Mouse (Mus musculus): ENCODE data around the gene Gm34653. TPM values are rescaled to one million over a fixed set of nuclear protein-coding genes. Genes with fewer than 3 reads are reported as not detected.

The Gm34653 gene
- total RNA-seq, 2 experiments from 2014 or later: 0.17 TPM; not detected in 1

DNA sequence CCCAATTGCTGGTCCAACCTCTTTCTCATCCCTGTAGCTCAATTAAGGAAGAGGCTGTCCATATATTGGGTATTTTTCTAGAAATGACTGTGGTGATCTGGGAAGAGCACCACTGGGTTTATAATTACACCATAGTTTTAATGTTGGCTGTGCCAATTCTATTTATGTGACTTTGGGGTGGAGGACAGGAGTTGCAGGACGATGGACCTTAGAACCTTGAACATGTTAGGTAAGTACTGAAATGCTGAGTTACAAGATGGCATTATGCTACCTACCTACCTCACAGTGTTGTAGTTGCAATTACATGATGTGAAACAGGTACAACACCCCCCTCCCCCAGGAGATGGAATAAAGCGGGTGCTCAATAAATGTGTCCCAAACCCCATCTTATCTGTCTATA, 50.0 kb downstream of the Gm34653 start:
- DNase-seq (ENCODE audit: low spot score in 2 of 2): no peak

- no peak for DNase-seq (ENCODE audit: low spot score in 2 of 2)
These were observed 50.4 kb downstream of the Gm34653 start for GRCm38 (mm10) chr2:34883190-34883589.

- no peak for DNase-seq (ENCODE audit: low spot score in 2 of 2)
These were observed 51.4 kb downstream of the Gm34653 start for GRCm38 (mm10) chr2:34884186-34884585.

Other genes starting within 250 kb of the Gm34653 start
- 10 to 100 TPM; 51.0 to 54.4 TPM for gene Gapvd1, start 77.8 kb upstream of the Gm34653 start, total RNA-seq (2021)
- 100 to 1,000 TPM; 303 to 318 TPM for gene Hspa5, start 61.0 kb upstream of the Gm34653 start, total RNA-seq (2021)
- gene Rabepk, start 33.1 kb upstream of the Gm34653 start, total RNA-seq (2021): 10 to 100 TPM; 10.3 to 10.4 TPM
- 10 to 100 TPM; 59.6 to 60.1 TPM for gene Fbxw2, start 6.7 kb upstream of the Gm34653 start, total RNA-seq (2021)
- under 1 TPM; 0.18 to 0.34 TPM for gene Cutal, start 41.4 kb downstream of the Gm34653 start, total RNA-seq (2021)
- gene Psmd5, start 42.0 kb downstream of the Gm34653 start, total RNA-seq (2021): 10 to 100 TPM; 25.4 to 25.7 TPM
- gene Phf19, start 81.0 kb downstream of the Gm34653 start, total RNA-seq (2021): 10 to 100 TPM in 1 of 2 experiments, 1 to 10 TPM in 1; 9.3 to 11.6 TPM
- gene Traf1, start 128.8 kb downstream of the Gm34653 start, total RNA-seq (2021): 1 to 10 TPM; 1.7 to 3.5 TPM
- 1 to 10 TPM in 1 of 2 experiments, under 1 TPM in 1; 0.25 to 1.1 TPM for gene Hc, start 228.4 kb downstream of the Gm34653 start, total RNA-seq (2021)

All from gastrocnemius, postnatal 4 days (tissue).